Mouse (Mus musculus): ENCODE measurements around the gene Nmnat2. TPM values are rescaled to one million over a fixed set of nuclear protein-coding genes. Genes with fewer than 3 reads are reported as not detected.

Nmnat2 gene
- total and polyA plus RNA-seq, 3 experiments = 1.3 to 2.8 TPM; not detected in 1

DNA sequence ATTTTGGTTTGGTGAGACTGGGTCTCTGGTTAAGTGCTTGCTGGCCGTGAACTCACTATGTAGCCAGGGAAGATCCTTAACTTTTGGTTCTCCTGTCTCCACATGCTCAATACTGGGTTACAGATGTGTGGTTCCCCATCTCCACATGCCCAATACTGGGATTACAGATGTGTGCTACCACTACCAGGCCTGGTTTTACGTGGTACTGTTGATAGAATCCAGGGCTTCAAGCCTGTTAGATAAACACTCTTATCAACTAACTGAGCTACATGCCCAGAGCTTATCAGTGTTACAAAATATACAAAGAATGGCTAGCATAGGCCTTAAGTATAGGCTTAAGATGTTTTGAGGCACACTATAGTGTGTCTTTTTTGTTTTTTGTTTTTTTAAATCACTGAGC is 69.7 kb downstream of the Nmnat2 start (continued):
- TF ChIP-seq POLR2AphosphoS2 (IDR thresholded peaks at IDR 0.05; ENCODE audit: low read length) (no peak), CTCF (IDR thresholded peaks at IDR 0.05 in 2 of 3, conservative IDR thresholded peaks at IDR 0.05 in 1 of 3; ENCODE audit: control insufficient read depth in 1 of 3, insufficient read depth in 1 of 3, low read depth in 2 of 3, low read length in 3 of 3, poor library complexity in 1 of 3, severe bottlenecking in 1 of 3) (no peak), POLR2A (IDR thresholded peaks at IDR 0.05; ENCODE audit: control insufficient read depth in 1 of 2, insufficient read depth in 1 of 2, low read depth in 1 of 2, low read length in 2 of 2, poor library complexity in 1 of 2) (no peak), ETS1 (IDR thresholded peaks at IDR 0.05; ENCODE audit: low read depth, low read length) (peak; percentile 69)

DNA sequence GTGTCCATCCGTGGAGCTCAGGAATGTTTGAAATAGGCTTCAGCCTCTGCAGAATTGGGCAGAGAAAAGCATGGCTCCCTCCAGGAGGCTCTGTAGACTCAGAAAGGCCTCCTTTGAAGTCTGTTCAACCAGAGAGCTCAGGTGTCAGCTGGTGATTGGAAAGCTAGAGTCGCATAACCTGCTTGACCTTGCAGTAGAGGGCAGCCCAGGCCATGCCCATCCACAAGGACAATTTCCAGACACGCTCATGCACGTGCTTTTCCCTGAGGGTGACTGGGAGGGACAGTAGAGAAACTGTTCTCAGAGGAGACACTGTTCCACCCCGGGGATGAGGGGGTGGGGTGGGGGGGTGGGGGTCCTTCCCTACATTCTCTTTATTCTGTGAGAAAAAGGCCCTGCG is 76.6 kb downstream of the Nmnat2 start:
- Histone ChIP-seq H3K9ac (ENCODE audit: control insufficient read depth, low read depth, low read length, poor library complexity, severe bottlenecking) (no peak overlapping the region), H3K9me3 (replicated peaks; ENCODE audit: insufficient read depth, low read length) (no peaks in the 10 kb centered on the region), H3K36me3 (ENCODE audit: control insufficient read depth in 1 of 2, insufficient read depth in 2 of 2, low read length in 2 of 2) (peaks cover 0 to 30% of the 10 kb centered on the region in 2 experiments; a peak in 2 of 4 replicates), H3K27me3 (ENCODE audit: control insufficient read depth in 1 of 2, insufficient read depth in 2 of 2, low read length in 2 of 2) (no peaks in the 10 kb centered on the region), H3K79me2 (ENCODE audit: control insufficient read depth, insufficient read depth, low read length, poor library complexity) (no peaks in the 10 kb centered on the region), H3K4me3 (ENCODE audit: control insufficient read depth in 1 of 2, insufficient read depth in 1 of 2, low read depth in 2 of 2, low read length in 2 of 2) (no peak overlapping the region), H3K4me1 (ENCODE audit: control insufficient read depth in 1 of 2, insufficient read depth in 2 of 2, low read length in 2 of 2) (peaks cover 38 to 40% of the 10 kb centered on the region in 2 experiments), H3K27ac (ENCODE audit: control insufficient read depth, low read depth, low read length) (no peak overlapping the region)
- TF ChIP-seq CHD2 (IDR thresholded peaks at IDR 0.05; ENCODE audit: low read length) (no peak), ETS1 (IDR thresholded peaks at IDR 0.05; ENCODE audit: low read depth, low read length) (no peak), HCFC1 (IDR thresholded peaks at IDR 0.05; ENCODE audit: low read depth, low read length) (no peak), KAT2A (conservative IDR thresholded peaks at IDR 0.05; ENCODE audit: low read depth, low read length) (no peak), ZNF384 (IDR thresholded peaks at IDR 0.05; ENCODE audit: low read depth, low read length) (no peak), SMC3 (IDR thresholded peaks at IDR 0.05; ENCODE audit: low read depth, low read length) (no peak), TAL1 (IDR thresholded peaks at IDR 0.05; ENCODE audit: low read length) (no peak), ZMIZ1 (IDR thresholded peaks at IDR 0.05; ENCODE audit: low read depth, low read length) (no peak), ZC3H11A (IDR thresholded peaks at IDR 0.05; ENCODE audit: low read depth, low read length) (no peak), CHD1 (IDR thresholded peaks at IDR 0.05; ENCODE audit: low read depth, low read length) (no peak), UBTF (IDR thresholded peaks at IDR 0.05; ENCODE audit: borderline replicate concordance, insufficient read depth, low read depth, low read length) (no peak), MAX (IDR thresholded peaks at IDR 0.05; ENCODE audit: low read length) (no peak), MYC (IDR thresholded peaks at IDR 0.05; ENCODE audit: low read depth, low read length) (no peak), TCF12 (IDR thresholded peaks at IDR 0.05; ENCODE audit: low read depth, low read length) (no peak), TBP (IDR thresholded peaks at IDR 0.05; ENCODE audit: low read depth, low read length) (no peak)
- no peak for DNase-seq (ENCODE audit: low read depth, low spot score)

GRCm38 (mm10) chr1:153031954-153032353 is 77.2 kb downstream of the Nmnat2 start:
- Histone ChIP-seq H3K9ac (ENCODE audit: control insufficient read depth, low read depth, low read length, poor library complexity, severe bottlenecking) (no peak overlapping the region), H3K79me2 (ENCODE audit: control insufficient read depth, insufficient read depth, low read length, poor library complexity) (no peaks in the 10 kb centered on the region), H3K27ac (ENCODE audit: control insufficient read depth, low read depth, low read length) (no peak overlapping the region), H3K27me3 (ENCODE audit: control insufficient read depth in 1 of 2, insufficient read depth in 2 of 2, low read length in 2 of 2) (no peaks in the 10 kb centered on the region), H3K36me3 (ENCODE audit: control insufficient read depth in 1 of 2, insufficient read depth in 2 of 2, low read length in 2 of 2) (peaks cover 0 to 25% of the 10 kb centered on the region in 2 experiments; a peak in 2 of 4 replicates), H3K4me1 (ENCODE audit: control insufficient read depth in 1 of 2, insufficient read depth in 2 of 2, low read length in 2 of 2) (peaks cover 32 to 37% of the 10 kb centered on the region in 2 experiments), H3K9me3 (replicated peaks; ENCODE audit: insufficient read depth, low read length) (no peaks in the 10 kb centered on the region), H3K4me3 (ENCODE audit: control insufficient read depth in 1 of 2, insufficient read depth in 1 of 2, low read depth in 2 of 2, low read length in 2 of 2) (no peak overlapping the region)
- TF ChIP-seq POLR2AphosphoS2 (IDR thresholded peaks at IDR 0.05; ENCODE audit: low read length) (no peak), ZKSCAN1 (IDR thresholded peaks at IDR 0.05; ENCODE audit: low read depth, low read length) (no peak), MEF2A (IDR thresholded peaks at IDR 0.05; ENCODE audit: extremely low read depth, insufficient replicate concordance, low read depth, low read length, poor library complexity, severe bottlenecking) (no peak), UBTF (IDR thresholded peaks at IDR 0.05; ENCODE audit: borderline replicate concordance, insufficient read depth, low read depth, low read length) (no peak), SIN3A (IDR thresholded peaks at IDR 0.05; ENCODE audit: low read length) (no peak), ELF1 (IDR thresholded peaks at IDR 0.05; ENCODE audit: low read depth, low read length) (no peak), BHLHE40 (IDR thresholded peaks at IDR 0.05; ENCODE audit: borderline replicate concordance, low read depth, low read length) (no peak), JUND (IDR thresholded peaks at IDR 0.05; ENCODE audit: low read depth, low read length) (no peak), MAZ (IDR thresholded peaks at IDR 0.05; ENCODE audit: low read depth, low read length) (no peak), POLR2AphosphoS5 (IDR thresholded peaks at IDR 0.05; ENCODE audit: borderline replicate concordance, low read depth, low read length) (no peak), RAD21 (IDR thresholded peaks at IDR 0.05; ENCODE audit: low read depth, low read length) (no peak), GATA1 (IDR thresholded peaks at IDR 0.05; ENCODE audit: low read depth, low read length) (no peak), EP300 (IDR thresholded peaks at IDR 0.05; ENCODE audit: low read depth in 1 of 2, low read length in 2 of 2) (no peak), ZNF384 (IDR thresholded peaks at IDR 0.05; ENCODE audit: low read depth, low read length) (no peak), MAX (IDR thresholded peaks at IDR 0.05; ENCODE audit: low read length) (no peak), TAL1 (IDR thresholded peaks at IDR 0.05; ENCODE audit: low read length) (no peak), POLR2A (IDR thresholded peaks at IDR 0.05; ENCODE audit: control insufficient read depth in 1 of 2, insufficient read depth in 1 of 2, low read depth in 1 of 2, low read length in 2 of 2, poor library complexity in 1 of 2) (no peak), ZC3H11A (IDR thresholded peaks at IDR 0.05; ENCODE audit: low read depth, low read length) (no peak)
- no peak for DNase-seq (ENCODE audit: low read depth, low spot score)

All from MEL (cell line).